Mouse (Mus musculus): Measurements from ENCODE around the gene Nrap. TPM values are rescaled to one million over a fixed set of nuclear protein-coding genes. Genes with fewer than 3 reads are reported as not detected.

Nrap gene
- total RNA-seq, 2 experiments from 2014 or later: 359 to 393 TPM

Other genes with a start within 250 kb of the Nrap start
- gene Habp2, start 102.9 kb downstream of the Nrap start, total RNA-seq (2021): not detected
- 10 to 100 TPM in 1 of 2 experiments, 1 to 10 TPM in 1; 9.9 to 12.9 TPM for gene Casp7, start 7.1 kb upstream of the Nrap start, total RNA-seq (2021)
- not detected for gene Plekhs1, start 71.6 kb upstream of the Nrap start, total RNA-seq (2021)
- gene Dclre1a, start 158.2 kb upstream of the Nrap start, total RNA-seq (2021): 10 to 100 TPM in 1 of 2 experiments, 1 to 10 TPM in 1; 8.5 to 10.7 TPM
- gene Nhlrc2, start 158.2 kb upstream of the Nrap start, total RNA-seq (2021): 10 to 100 TPM; 25.1 to 25.4 TPM